Comparison of ENCODE assay signal across 7 mouse cellular contexts in the genomic region with DNA sequence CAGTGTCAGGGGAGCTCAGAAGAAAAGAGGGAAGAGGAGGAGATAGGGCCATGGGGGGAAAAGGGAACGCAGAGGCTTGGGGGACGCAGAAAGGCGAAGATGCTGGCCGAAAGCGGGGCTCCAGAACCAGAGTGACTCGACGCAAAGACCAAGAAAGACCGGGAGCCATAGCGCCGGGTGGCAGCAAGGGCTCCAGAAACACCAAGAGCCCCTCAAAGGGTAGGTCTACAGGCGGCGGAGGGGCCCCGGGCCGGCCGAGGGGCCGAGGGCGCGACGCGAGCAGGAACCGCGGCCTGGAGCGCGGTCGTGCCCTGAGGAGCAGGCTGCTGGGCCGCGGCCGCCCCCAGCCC. TPM values are rescaled to one million over a fixed set of nuclear protein-coding genes. Genes with fewer than 3 reads are reported as not detected.
A peak's percentile ranks its signal among the peaks of the same experiment; 100 is the strongest.
DNase-seq lines count a peak whose midpoint lies in the region; ATAC-seq lines count a peak whose summit lies in the region.

No protein-coding gene starts in this region.

- no peak for ATAC-seq in forebrain, embryonic 14.5 days
- ATAC-seq in liver, embryonic 12.5 days, result no peak

- peak overlapping the region; percentile 97 for H3K27ac ChIP-seq in forebrain, embryonic 14.5 days (ENCODE audit: low read depth, low read length)
- H3K27ac ChIP-seq in liver, embryonic 12.5 days, result peak overlapping the region; percentile 95

- peak overlapping the region; percentile 98 for H3K4me2 ChIP-seq in forebrain, embryonic 14.5 days (ENCODE audit: low read length)
- H3K4me2 ChIP-seq in liver, embryonic 12.5 days, result peak overlapping the region; percentile 78

- DNase-seq in thymus, adult 18-20 months, result peak; percentile 36 to 45
- no peak for DNase-seq in thymus, postnatal 36 days
- no peak for DNase-seq in forebrain, embryonic 14.5 days (ENCODE audit: low spot score)
- peak; percentile 32 for DNase-seq in yolk sac, embryonic 10.5 days (ENCODE audit: low spot score)
- DNase-seq in gastrocnemius, postnatal 25 days, result no peak
- no peak for DNase-seq in adrenal gland, adult (ENCODE audit: inconsistent age in 2 of 2, low spot score in 1 of 2)

- H3K36me3 ChIP-seq in forebrain, embryonic 14.5 days (ENCODE audit: control insufficient read depth, insufficient read depth, low read length), result peaks cover 34% of the 10 kb centered on the region
- H3K36me3 ChIP-seq in liver, embryonic 12.5 days, result peaks cover 37% of the 10 kb centered on the region

- under 1% methylated on average over 23 of the region's 28 CpGs for WGBS in forebrain, embryonic 14.5 days
- 1% methylated on average over 28 of the region's 28 CpGs for WGBS in liver, embryonic 12.5 days (ENCODE audit: insufficient replicate concordance)

- peak overlapping the region; percentile 99 for H3K9ac ChIP-seq in forebrain, embryonic 14.5 days (ENCODE audit: low read length)
- H3K9ac ChIP-seq in liver, embryonic 12.5 days, result peak overlapping the region; percentile 99

- peak overlapping the region; percentile 100 for H3K4me3 ChIP-seq in forebrain, embryonic 14.5 days (ENCODE audit: low read depth, low read length)
- H3K4me3 ChIP-seq in liver, embryonic 12.5 days, result peak overlapping the region; percentile 96

- H3K4me1 ChIP-seq in forebrain, embryonic 14.5 days (ENCODE audit: control insufficient read depth, insufficient read depth, low read length), result peaks cover 18% of the 10 kb centered on the region
- peaks cover 39% of the 10 kb centered on the region for H3K4me1 ChIP-seq in liver, embryonic 12.5 days

- no peaks in the 10 kb centered on the region for H3K27me3 ChIP-seq in forebrain, embryonic 14.5 days (replicated peaks; ENCODE audit: control insufficient read depth, insufficient read depth, low read length)
- no peaks in the 10 kb centered on the region for H3K27me3 ChIP-seq in liver, embryonic 12.5 days (replicated peaks)

- no peaks in the 10 kb centered on the region for H3K9me3 ChIP-seq in forebrain, embryonic 14.5 days (replicated peaks; ENCODE audit: control insufficient read depth, low read length)
- no peaks in the 10 kb centered on the region for H3K9me3 ChIP-seq in liver, embryonic 12.5 days (replicated peaks)

RNA-seq across cellular contexts. Expression of a gene that starts 0.5 kb away (rescaled TPM):
- polyA plus RNA-seq in forebrain, embryonic 14.5 days (2014; fragmentation: Nextera tagmentation; extraction: Ambion mirVana), result 117 and 141 TPM in 2 replicates
- polyA plus RNA-seq in liver, embryonic 12.5 days (2016; fragmentation: Nextera tagmentation; extraction: Ambion mirVana), result 83.0 and 86.8 TPM in 2 replicates
- 100 to 1,000 TPM in 1 of 2 experiments, 10 to 100 TPM in 1; 93.3 to 102 TPM for total RNA-seq in gastrocnemius, postnatal 25 days (2021)

RNA-seq across cellular contexts. Expression of a gene that starts 11.7 kb away (rescaled TPM):
- 6.9 and 7.3 TPM in 2 replicates for polyA plus RNA-seq in forebrain, embryonic 14.5 days (2014; fragmentation: Nextera tagmentation; extraction: Ambion mirVana)
- polyA plus RNA-seq in liver, embryonic 12.5 days (2016; fragmentation: Nextera tagmentation; extraction: Ambion mirVana), result 10.5 and 11.6 TPM in 2 replicates
- total RNA-seq in gastrocnemius, postnatal 25 days (2021), result 1 to 10 TPM in 1 of 2 experiments, under 1 TPM in 1; 0.97 to 1.4 TPM

RNA-seq across cellular contexts. Expression of a gene that starts 24.0 kb away (rescaled TPM):
- polyA plus RNA-seq in forebrain, embryonic 14.5 days (2014; fragmentation: Nextera tagmentation; extraction: Ambion mirVana), result 6.1 and 8.0 TPM in 2 replicates
- 20.8 and 23.7 TPM in 2 replicates for polyA plus RNA-seq in liver, embryonic 12.5 days (2016; fragmentation: Nextera tagmentation; extraction: Ambion mirVana)
- under 1 TPM in 1 of 2 experiments, not detected in 1; 0.78 TPM for total RNA-seq in gastrocnemius, postnatal 25 days (2021)

RNA-seq across cellular contexts. Expression of a gene that starts 29.2 kb away (rescaled TPM):
- 128 and 144 TPM in 2 replicates for polyA plus RNA-seq in forebrain, embryonic 14.5 days (2014; fragmentation: Nextera tagmentation; extraction: Ambion mirVana)
- 29.1 and 35.5 TPM in 2 replicates for polyA plus RNA-seq in liver, embryonic 12.5 days (2016; fragmentation: Nextera tagmentation; extraction: Ambion mirVana)
- total RNA-seq in gastrocnemius, postnatal 25 days (2021), result 100 to 1,000 TPM; 180 to 197 TPM

RNA-seq across cellular contexts. Expression of a gene that starts 30.0 kb away (rescaled TPM):
- polyA plus RNA-seq in forebrain, embryonic 14.5 days (2014; fragmentation: Nextera tagmentation; extraction: Ambion mirVana), result 0.39 TPM in 1 of 2 replicates, not detected in the other
- 1.2 and 1.3 TPM in 2 replicates for polyA plus RNA-seq in liver, embryonic 12.5 days (2016; fragmentation: Nextera tagmentation; extraction: Ambion mirVana)
- total RNA-seq in gastrocnemius, postnatal 25 days (2021), result not detected

Comparison
In these comparisons a context has a peak if more than half of its experiments do, and no peak if none do; other contexts are left out.
1. DNase-seq: peak in thymus, adult 18-20 months (2 of 2) and yolk sac, embryonic 10.5 days (single experiment); none in thymus, postnatal 36 days (0 of 2), forebrain, embryonic 14.5 days (single experiment), gastrocnemius, postnatal 25 days (single experiment) and adrenal gland, adult (0 of 2).